Mouse (Mus musculus) intestine, embryonic 14.5 days (tissue): ENCODE measurements around the gene Cavin1. TPM values are rescaled to one million over a fixed set of nuclear protein-coding genes. Genes with fewer than 3 reads are reported as not detected.

ENCODE experiments used
- ATAC-seq: fragments of 200-750 bp; cut with Nextera tagmentation; replicated peaks from 2 replicates; pipeline ENCODE4 v1.8.0; 2017; ENCODE audit warnings: low read depth, moderate number of reproducible peaks, moderate TSS enrichment, moderate library complexity; ENCODE audit not compliant: low FRiP score, low TSS enrichment
- DNase-seq: peaks from one replicate; pipeline ENCODE4 v3.0.0-alpha.2; 2018; ENCODE audit warnings: low spot score
- H3K27ac ChIP-seq: fragments of 300-500 bp; sonication (generic); 2 replicates; pipeline ENCODE4 v1.5.1; 2014; ENCODE audit warnings: low read depth, mild to moderate bottlenecking, control low read depth
- H3K27me3 ChIP-seq: fragments of 300-500 bp; sonication (generic); replicated peaks from 2 replicates; pipeline ENCODE4 v1.6.1; 2014; ENCODE audit warnings: low read length, control low read depth; ENCODE audit not compliant: control insufficient read depth, insufficient read depth
- H3K36me3 ChIP-seq: fragments of 300-500 bp; sonication (generic); 2 replicates; pipeline ENCODE4 v1.6.1; 2014; ENCODE audit warnings: low read length, control low read depth; ENCODE audit not compliant: control insufficient read depth, insufficient read depth
- H3K4me1 ChIP-seq: fragments of 300-500 bp; sonication (generic); replicated peaks from 2 replicates; pipeline ENCODE4 v1.6.1; 2014; ENCODE audit warnings: low read length, control low read depth, mixed read lengths; ENCODE audit not compliant: control insufficient read depth, insufficient read depth
- H3K4me2 ChIP-seq: fragments of 300-500 bp; sonication (generic); 2 replicates; pipeline ENCODE4 v1.6.1; 2014; ENCODE audit warnings: low read length
- H3K4me3 ChIP-seq: fragments of 300-500 bp; sonication (generic); 2 replicates; pipeline ENCODE4 v1.5.1; 2014; ENCODE audit warnings: low read depth, low read length, control low read depth, mixed read lengths
- H3K9ac ChIP-seq: fragments of 300-500 bp; sonication (generic); 2 replicates; pipeline ENCODE4 v1.6.1; 2014; ENCODE audit warnings: mild to moderate bottlenecking, low read length
- H3K9me3 ChIP-seq: fragments of 300-500 bp; sonication (generic); 2 replicates; pipeline ENCODE4 v1.6.1; 2016; ENCODE audit warnings: low read length, control low read depth; ENCODE audit not compliant: control insufficient read depth
- WGBS: fragments of 180-500 bp; shearing (Covaris S2); extraction: QIAGEN DNeasy Blood & Tissue Kit; methylation state at CpG from one replicate; pipeline ENCODE4 v1.1.7; 2014; 5-methylcytosine and 5-hydroxymethylcytosine counted together
- polyA plus RNA-seq: library from polyadenylated mRNA; unstranded; fragments of >200 nt; fragmentation: Nextera tagmentation; extraction: Ambion mirVana; gene quantifications from 2 replicates; pipeline ENCODE4 v1.2.1, GENCODE M21; 2014

The Cavin1 gene
- polyA plus RNA-seq, 1 experiment from 2014 or later, result 102 TPM

GRCm38 (mm10) chr11:100958613-100959463 lies 11.8 kb downstream of the Cavin1 start:
- ATAC-seq (0 out of 2 replicates have a peak, but pooled peaks have one; percentile 7), DNase-seq (peak; percentile 59)
- WGBS, result 23% methylated on average over 76 of the region's 76 CpGs
- Histone ChIP-seq H3K4me3 (peak overlapping the region; percentile 10; the same call in 1 of the 2 replicates), H3K36me3 (peaks cover 15% of the 10 kb centered on the region), H3K4me2 (peak overlapping the region; percentile 34), H3K9me3 (no peaks in the 10 kb centered on the region), H3K27ac (no peak overlapping the region), H3K4me1 (peaks cover 14% of the 10 kb centered on the region), H3K9ac (no peak overlapping the region), H3K27me3 (peaks cover 17% of the 10 kb centered on the region)

GRCm38 (mm10) chr11:100957915-100958469 lies 12.7 kb downstream of the Cavin1 start:
- 45% methylated on average over 6 of the region's 6 CpGs for WGBS
- peaks cover 14% of the 10 kb centered on the region for H3K4me1 ChIP-seq
- H3K27ac ChIP-seq, result no peak overlapping the region
- H3K9ac ChIP-seq, result no peak overlapping the region
- H3K9me3 ChIP-seq, result no peaks in the 10 kb centered on the region
- H3K4me3 ChIP-seq, result no peak overlapping the region
- H3K36me3 ChIP-seq, result peaks cover 15% of the 10 kb centered on the region
- DNase-seq (peak; percentile 63), ATAC-seq (no peak)
- no peak overlapping the region for H3K4me2 ChIP-seq
- H3K27me3 ChIP-seq, result peaks cover 17% of the 10 kb centered on the region

- Histone ChIP-seq H3K9ac (no peak overlapping the region), H3K9me3 (no peaks in the 10 kb centered on the region), H3K36me3 (peaks cover 15% of the 10 kb centered on the region), H3K4me1 (peaks cover 15% of the 10 kb centered on the region), H3K27me3 (peaks cover 17% of the 10 kb centered on the region), H3K4me3 (no peak overlapping the region), H3K27ac (no peak overlapping the region), H3K4me2 (no peak overlapping the region)
- 2% methylated on average over 5 of the region's 5 CpGs for WGBS
- peak; percentile 100 for DNase-seq
- ATAC-seq, result no peak
These were observed 13.4 kb downstream of the Cavin1 start for GRCm38 (mm10) chr11:100957244-100957643.

- H3K27ac ChIP-seq, result no peak overlapping the region
- no peak overlapping the region for H3K4me3 ChIP-seq
- DNase-seq (no peak), ATAC-seq (no peak)
- WGBS, result 91% methylated on average over 1 of the region's 1 CpGs
- H3K4me1 ChIP-seq, result peaks cover 6% of the 10 kb centered on the region; the same call in 1 of the 2 replicates
- H3K27me3 ChIP-seq, result no peaks in the 10 kb centered on the region
- H3K36me3 ChIP-seq, result no peaks in the 10 kb centered on the region
- no peak overlapping the region for H3K4me2 ChIP-seq
- no peak overlapping the region for H3K9ac ChIP-seq
- peaks cover 8% of the 10 kb centered on the region; the same call in 1 of the 2 replicates for H3K9me3 ChIP-seq
These were observed 21.1 kb downstream of the Cavin1 start for GRCm38 (mm10) chr11:100949540-100949939.

GRCm38 (mm10) chr11:100948317-100948716 lies 22.4 kb downstream of the Cavin1 start:
- Histone ChIP-seq H3K9ac (no peak overlapping the region), H3K27ac (no peak overlapping the region), H3K36me3 (no peaks in the 10 kb centered on the region), H3K4me3 (no peak overlapping the region), H3K9me3 (peaks cover 8% of the 10 kb centered on the region; the same call in 1 of the 2 replicates), H3K4me2 (no peak overlapping the region), H3K4me1 (peaks cover 6% of the 10 kb centered on the region; the same call in 1 of the 2 replicates), H3K27me3 (no peaks in the 10 kb centered on the region)
- no peak for ATAC-seq
- 44% methylated on average over 4 of the region's 4 CpGs for whole genome bisulfite sequencing
- no peak for DNase-seq

GRCm38 (mm10) chr11:100947548-100947947 lies 23.1 kb downstream of the Cavin1 start:
- Histone ChIP-seq H3K9me3 (peaks cover 8% of the 10 kb centered on the region; the same call in 1 of the 2 replicates), H3K4me3 (no peak overlapping the region), H3K27ac (no peak overlapping the region), H3K4me1 (peaks cover 6% of the 10 kb centered on the region; the same call in 1 of the 2 replicates), H3K9ac (no peak overlapping the region), H3K27me3 (no peaks in the 10 kb centered on the region), H3K36me3 (no peaks in the 10 kb centered on the region), H3K4me2 (no peak overlapping the region)
- ATAC-seq (no peak), DNase-seq (no peak)

GRCm38 (mm10) chr11:100946862-100947261 lies 23.8 kb downstream of the Cavin1 start:
- H3K4me3 ChIP-seq, result no peak overlapping the region
- H3K4me1 ChIP-seq, result peaks cover under 1% of the 10 kb centered on the region; the same call in 1 of the 2 replicates
- peaks cover 8% of the 10 kb centered on the region; the same call in 1 of the 2 replicates for H3K9me3 ChIP-seq
- no peaks in the 10 kb centered on the region for H3K36me3 ChIP-seq
- no peaks in the 10 kb centered on the region for H3K27me3 ChIP-seq
- no peak overlapping the region for H3K9ac ChIP-seq
- H3K27ac ChIP-seq, result no peak overlapping the region
- WGBS, result 43% methylated on average over 4 of the region's 4 CpGs
- no peak for DNase-seq
- H3K4me2 ChIP-seq, result no peak overlapping the region
- ATAC-seq, result no peak

- WGBS, result 82% methylated on average over 1 of the region's 1 CpGs
- Histone ChIP-seq H3K27me3 (no peaks in the 10 kb centered on the region), H3K4me2 (no peak overlapping the region), H3K9me3 (peaks cover 5% of the 10 kb centered on the region; the same call in 1 of the 2 replicates), H3K9ac (no peak overlapping the region), H3K27ac (no peak overlapping the region), H3K36me3 (no peaks in the 10 kb centered on the region), H3K4me3 (no peak overlapping the region), H3K4me1 (peaks cover 5% of the 10 kb centered on the region; the same call in 1 of the 2 replicates)
- ATAC-seq (no peak), DNase-seq (no peak)
These were observed 28.3 kb downstream of the Cavin1 start for GRCm38 (mm10) chr11:100942388-100942787.
